Mouse (Mus musculus): ENCODE data around the gene Herc4. TPM values are rescaled to one million over a fixed set of nuclear protein-coding genes. Genes with fewer than 3 reads are reported as not detected.
"Not testable (repeated sequence)": the region's sequence is repeated elsewhere in the genome, so short reads cannot be mapped to it uniquely, and the experiment has no call there.

Herc4 gene
- polyA plus RNA-seq, 1 experiment from 2014 or later = 46.7 TPM

GRCm38 (mm10) chr10:63337951-63338836 is 94.6 kb downstream of the Herc4 start:
- WGBS = 2% methylated on average over 112 of the region's 113 CpGs
- DNase-seq (ENCODE audit: low spot score) = peak; percentile 74
- peak overlapping the region; percentile 95 for H3K27ac ChIP-seq (replicated peaks)
- no peaks in the 10 kb centered on the region; the same call in 1 of the 2 replicates for H3K9me3 ChIP-seq (replicated peaks)
- H3K4me1 ChIP-seq = peaks cover 25% of the 10 kb centered on the region
- H3K36me3 ChIP-seq = peaks cover 29% of the 10 kb centered on the region
- H3K4me3 ChIP-seq = peak overlapping the region; percentile 82
- peaks cover 5% of the 10 kb centered on the region; the same call in 1 of the 2 replicates for H3K27me3 ChIP-seq (ENCODE audit: low read depth, poor library complexity, severe bottlenecking)

- WGBS = under 1% methylated on average over 73 of the region's 74 CpGs
- peaks cover 25% of the 10 kb centered on the region for H3K4me1 ChIP-seq
- peak overlapping the region; percentile 95 for H3K27ac ChIP-seq (replicated peaks)
- H3K27me3 ChIP-seq (ENCODE audit: low read depth, poor library complexity, severe bottlenecking) = peaks cover 5% of the 10 kb centered on the region; the same call in 1 of the 2 replicates
- H3K9me3 ChIP-seq (replicated peaks) = no peaks in the 10 kb centered on the region; the same call in 1 of the 2 replicates
- peak; percentile 91 for DNase-seq (ENCODE audit: low spot score)
- peaks cover 20% of the 10 kb centered on the region for H3K36me3 ChIP-seq
- peak overlapping the region; percentile 82 for H3K4me3 ChIP-seq
Measured at GRCm38 (mm10) chr10:63338914-63339643, 95.5 kb downstream of the Herc4 start.

GRCm38 (mm10) chr10:63341351-63341750 is 97.7 kb downstream of the Herc4 start:
- Histone ChIP-seq H3K4me3 (no peak overlapping the region), H3K27me3 (ENCODE audit: low read depth, poor library complexity, severe bottlenecking) (peaks cover 5% of the 10 kb centered on the region; the same call in 1 of the 2 replicates), H3K27ac (replicated peaks) (no peak overlapping the region), H3K4me1 (peaks cover 22% of the 10 kb centered on the region), H3K36me3 (no peaks in the 10 kb centered on the region), H3K9me3 (replicated peaks) (no peaks in the 10 kb centered on the region; the same call in 1 of the 2 replicates)
- 86% methylated on average over 2 of the region's 2 CpGs for WGBS
- DNase-seq (ENCODE audit: low spot score) = no peak

- no peak for DNase-seq (ENCODE audit: low spot score)
- H3K4me3 ChIP-seq = no peak overlapping the region
- H3K36me3 ChIP-seq = no peaks in the 10 kb centered on the region
- H3K9me3 ChIP-seq (replicated peaks) = no peaks in the 10 kb centered on the region; the same call in 1 of the 2 replicates
- no peak overlapping the region for H3K27ac ChIP-seq (replicated peaks)
- WGBS = 91% methylated on average over 3 of the region's 3 CpGs
- peaks cover 17% of the 10 kb centered on the region for H3K4me1 ChIP-seq
- H3K27me3 ChIP-seq (ENCODE audit: low read depth, poor library complexity, severe bottlenecking) = peaks cover 5% of the 10 kb centered on the region; the same call in 1 of the 2 replicates
Measured at GRCm38 (mm10) chr10:63344751-63345150, 101.1 kb downstream of the Herc4 start.

- no peaks in the 10 kb centered on the region for H3K27me3 ChIP-seq (ENCODE audit: low read depth, poor library complexity, severe bottlenecking)
- peaks cover 17% of the 10 kb centered on the region for H3K4me1 ChIP-seq
- no peak overlapping the region for H3K4me3 ChIP-seq
- DNase-seq (ENCODE audit: low spot score) = no peak
- H3K9me3 ChIP-seq (replicated peaks) = no peaks in the 10 kb centered on the region
- 45% methylated on average over 3 of the region's 3 CpGs for WGBS
- no peak overlapping the region for H3K27ac ChIP-seq (replicated peaks)
- no peaks in the 10 kb centered on the region for H3K36me3 ChIP-seq
Measured at GRCm38 (mm10) chr10:63348291-63348690, 104.7 kb downstream of the Herc4 start.

- Histone ChIP-seq H3K27me3 (ENCODE audit: low read depth, poor library complexity, severe bottlenecking) (no peaks in the 10 kb centered on the region), H3K4me3 (no peak overlapping the region), H3K36me3 (no peaks in the 10 kb centered on the region), H3K9me3 (replicated peaks) (no peaks in the 10 kb centered on the region), H3K27ac (replicated peaks) (no peak overlapping the region), H3K4me1 (peaks cover 17% of the 10 kb centered on the region)
- no peak for DNase-seq (ENCODE audit: low spot score)
- 89% methylated on average over 7 of the region's 7 CpGs for WGBS
Measured at GRCm38 (mm10) chr10:63350666-63351065, 107.1 kb downstream of the Herc4 start.

GRCm38 (mm10) chr10:63351099-63351498 is 107.5 kb downstream of the Herc4 start:
- not testable (repeated sequence) for H3K36me3 ChIP-seq; H3K4me3 ChIP-seq; H3K9me3 ChIP-seq (replicated peaks); DNase-seq (ENCODE audit: low spot score); H3K27me3 ChIP-seq (ENCODE audit: low read depth, poor library complexity, severe bottlenecking); H3K27ac ChIP-seq (replicated peaks)
- peaks cover 17% of the 10 kb centered on the region for H3K4me1 ChIP-seq
- WGBS = 86% methylated on average over 7 of the region's 7 CpGs

GRCm38 (mm10) chr10:63352111-63352510 is 108.5 kb downstream of the Herc4 start:
- Histone ChIP-seq H3K9me3 (replicated peaks) (no peaks in the 10 kb centered on the region), H3K4me3 (no peak overlapping the region), H3K27ac (replicated peaks) (no peak overlapping the region), H3K4me1 (peaks cover 17% of the 10 kb centered on the region), H3K27me3 (ENCODE audit: low read depth, poor library complexity, severe bottlenecking) (no peaks in the 10 kb centered on the region), H3K36me3 (no peaks in the 10 kb centered on the region)
- 94% methylated on average over 5 of the region's 5 CpGs for WGBS
- no peak for DNase-seq (ENCODE audit: low spot score)

GRCm38 (mm10) chr10:63360502-63360901 is 116.9 kb downstream of the Herc4 start:
- H3K36me3 ChIP-seq = no peaks in the 10 kb centered on the region
- H3K27ac ChIP-seq (replicated peaks) = no peak overlapping the region
- WGBS = 73% methylated on average over 1 of the region's 1 CpGs
- H3K27me3 ChIP-seq (ENCODE audit: low read depth, poor library complexity, severe bottlenecking) = no peaks in the 10 kb centered on the region
- DNase-seq (ENCODE audit: low spot score) = no peak
- H3K4me3 ChIP-seq = no peak overlapping the region
- H3K9me3 ChIP-seq (replicated peaks) = no peaks in the 10 kb centered on the region
- no peaks in the 10 kb centered on the region for H3K4me1 ChIP-seq

GRCm38 (mm10) chr10:63365918-63366455 is 122.4 kb downstream of the Herc4 start:
- no peaks in the 10 kb centered on the region for H3K9me3 ChIP-seq (replicated peaks)
- H3K4me3 ChIP-seq = no peak overlapping the region
- no peaks in the 10 kb centered on the region for H3K27me3 ChIP-seq (ENCODE audit: low read depth, poor library complexity, severe bottlenecking)
- H3K4me1 ChIP-seq = no peaks in the 10 kb centered on the region
- DNase-seq (ENCODE audit: low spot score) = no peak
- H3K27ac ChIP-seq (replicated peaks) = no peak overlapping the region
- no peaks in the 10 kb centered on the region for H3K36me3 ChIP-seq
- 61% methylated on average over 7 of the region's 7 CpGs for WGBS

GRCm38 (mm10) chr10:63367386-63367785 is 123.8 kb downstream of the Herc4 start:
- Histone ChIP-seq H3K9me3 (replicated peaks) (no peaks in the 10 kb centered on the region), H3K36me3 (no peaks in the 10 kb centered on the region), H3K4me1 (no peaks in the 10 kb centered on the region), H3K27ac (replicated peaks) (no peak overlapping the region), H3K4me3 (no peak overlapping the region), H3K27me3 (ENCODE audit: low read depth, poor library complexity, severe bottlenecking) (no peaks in the 10 kb centered on the region)
- DNase-seq (ENCODE audit: low spot score) = no peak
- 85% methylated on average over 6 of the region's 6 CpGs for whole genome bisulfite sequencing
